Mouse (Mus musculus) liver, embryonic 15.5 days (tissue): ENCODE results near the gene Nfasc. TPM values are rescaled to one million over a fixed set of nuclear protein-coding genes. Genes with fewer than 3 reads are reported as not detected.

ENCODE experiments used
- ATAC-seq: fragments of 200-750 bp; cut with Nextera tagmentation; 2 replicates; pipeline ENCODE4 v1.8.0; 2017; ENCODE audit warnings: moderate number of reproducible peaks, mild to moderate bottlenecking, moderate library complexity; ENCODE audit not compliant: insufficient read depth
- H3K27ac ChIP-seq: fragments of 300-500 bp; sonication (generic); replicated peaks from 2 replicates; pipeline ENCODE4 v1.5.1; 2015; ENCODE audit warnings: mild to moderate bottlenecking, inconsistent platforms
- H3K27me3 ChIP-seq: fragments of 300-500 bp; sonication (generic); 2 replicates; pipeline ENCODE4 v1.6.1; 2015; ENCODE audit warnings: mild to moderate bottlenecking, inconsistent platforms
- H3K36me3 ChIP-seq: fragments of 300-500 bp; sonication (generic); replicated peaks from 2 replicates; pipeline ENCODE4 v1.6.1; 2015; ENCODE audit warnings: moderate library complexity, mild to moderate bottlenecking, inconsistent platforms
- H3K4me1 ChIP-seq: fragments of 300-500 bp; sonication (generic); replicated peaks from 2 replicates; pipeline ENCODE4 v1.6.1; 2015; ENCODE audit warnings: inconsistent platforms
- H3K4me2 ChIP-seq: fragments of 300-500 bp; sonication (generic); 2 replicates; pipeline ENCODE4 v1.6.1; 2015; ENCODE audit warnings: moderate library complexity, mild to moderate bottlenecking, inconsistent platforms
- H3K4me3 ChIP-seq: fragments of 300-500 bp; sonication (generic); replicated peaks from 2 replicates; pipeline ENCODE4 v1.5.1; 2015; ENCODE audit warnings: mild to moderate bottlenecking, inconsistent platforms
- H3K9ac ChIP-seq: fragments of 300-500 bp; sonication (generic); 2 replicates; pipeline ENCODE4 v1.6.1; 2015; ENCODE audit warnings: moderate library complexity, mild to moderate bottlenecking, inconsistent platforms
- H3K9me3 ChIP-seq: fragments of 300-500 bp; sonication (generic); replicated peaks from 2 replicates; pipeline ENCODE4 v1.6.1; 2016; ENCODE audit warnings: inconsistent platforms
- WGBS: fragments of 180-500 bp; shearing (Covaris S2); methylation state at CpG from one replicate; pipeline ENCODE4 v1.1.7; 2015; ENCODE audit warnings: mixed read lengths; ENCODE audit not compliant: insufficient replicate concordance; 5-methylcytosine and 5-hydroxymethylcytosine counted together
- polyA plus RNA-seq: library from polyadenylated mRNA; unstranded; fragments of >200 nt; fragmentation: Nextera tagmentation; extraction: Ambion mirVana; gene quantifications from 2 replicates; pipeline ENCODE4 v1.2.1, GENCODE M21; 2015

The Nfasc gene
- polyA plus RNA-seq, 1 experiment from 2014 or later, result 0.12 TPM

DNA sequence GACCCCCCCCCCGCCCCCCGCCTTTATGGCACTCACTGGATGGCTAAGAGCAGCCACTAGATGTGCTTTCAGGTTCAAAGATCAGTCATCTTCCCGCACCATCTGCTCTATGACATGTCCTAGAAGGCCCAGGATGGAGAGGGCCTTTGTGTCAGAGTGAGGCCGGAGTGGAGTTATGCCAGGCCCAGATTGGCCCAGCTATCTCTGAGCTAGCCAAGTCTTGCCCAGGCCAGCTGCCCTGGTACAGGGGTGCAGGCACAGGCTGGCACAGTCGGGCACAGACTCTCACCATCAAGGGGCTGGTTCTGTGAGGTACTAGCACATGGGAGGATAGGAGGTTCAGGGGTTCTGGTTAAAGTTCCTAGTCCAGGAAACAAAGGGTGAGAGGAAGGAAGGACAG lies 203.9 kb downstream of the Nfasc start:
- H3K9ac ChIP-seq, result no peak overlapping the region
- H3K27ac ChIP-seq, result no peak overlapping the region
- 60% methylated on average over 5 of the region's 5 CpGs for WGBS

DNA sequence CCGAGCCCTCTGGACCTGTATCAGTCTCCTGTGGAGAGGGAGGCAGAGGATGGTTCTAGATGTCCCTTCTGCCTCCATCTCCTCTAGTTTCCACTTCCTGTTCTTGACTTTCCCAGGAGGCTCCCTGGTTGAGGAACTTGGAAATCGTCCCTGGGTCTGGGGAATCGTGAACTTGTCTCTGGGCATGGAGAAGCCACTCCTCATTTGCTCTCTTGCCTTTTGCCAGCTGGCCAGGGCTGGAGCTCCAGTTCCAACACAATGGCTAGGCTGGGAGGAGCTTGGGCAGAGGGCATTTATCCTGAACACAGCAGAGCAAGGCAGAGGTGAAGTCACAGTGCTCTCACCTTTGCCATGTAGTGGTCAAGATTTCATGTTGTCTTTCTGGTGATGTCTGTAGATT lies 205.2 kb downstream of the Nfasc start:
- no peak overlapping the region for H3K9ac ChIP-seq
- H3K4me3 ChIP-seq, result no peak overlapping the region
- peaks cover 70% of the 10 kb centered on the region for H3K27me3 ChIP-seq
- no peak for ATAC-seq
- WGBS, result 62% methylated on average over 3 of the region's 3 CpGs
- H3K9me3 ChIP-seq, result no peaks in the 10 kb centered on the region
- H3K27ac ChIP-seq, result no peak overlapping the region
- no peaks in the 10 kb centered on the region for H3K4me1 ChIP-seq
- H3K36me3 ChIP-seq, result no peaks in the 10 kb centered on the region
- H3K4me2 ChIP-seq, result no peak overlapping the region

More for the DNA sequence above, 203.9 kb downstream of the Nfasc start:
- no peak overlapping the region for H3K4me3 ChIP-seq
- H3K36me3 ChIP-seq, result no peaks in the 10 kb centered on the region
- no peaks in the 10 kb centered on the region for H3K9me3 ChIP-seq
- no peak overlapping the region for H3K4me2 ChIP-seq
- no peaks in the 10 kb centered on the region for H3K4me1 ChIP-seq
- ATAC-seq, result no peak
- H3K27me3 ChIP-seq, result peaks cover 73% of the 10 kb centered on the region

DNA sequence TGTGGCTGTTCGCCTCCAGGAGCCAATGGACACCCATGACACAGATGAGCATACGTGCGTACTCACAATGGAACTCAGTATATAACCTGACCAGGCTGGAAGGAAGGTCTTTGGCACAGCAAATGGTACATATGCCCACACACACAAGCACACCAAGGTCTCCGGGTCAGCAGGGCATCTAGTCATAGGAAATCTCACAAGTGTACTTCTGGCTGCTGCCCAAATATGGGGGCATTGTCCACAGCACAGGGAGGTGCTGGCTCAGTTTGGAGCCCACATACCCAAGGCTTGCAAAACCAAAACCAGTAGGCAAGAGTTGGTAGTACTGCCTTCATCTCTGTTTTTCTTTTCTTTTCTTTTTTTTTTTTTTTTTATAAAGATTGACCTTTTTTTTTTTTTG lies 206.1 kb downstream of the Nfasc start:
- Histone ChIP-seq H3K27me3 (peaks cover 61% of the 10 kb centered on the region), H3K9ac (no peak overlapping the region), H3K4me2 (no peak overlapping the region), H3K9me3 (no peaks in the 10 kb centered on the region), H3K4me1 (no peaks in the 10 kb centered on the region), H3K4me3 (no peak overlapping the region), H3K36me3 (no peaks in the 10 kb centered on the region), H3K27ac (no peak overlapping the region)
- 76% methylated on average over 4 of the region's 4 CpGs for WGBS
- no peak for ATAC-seq

DNA sequence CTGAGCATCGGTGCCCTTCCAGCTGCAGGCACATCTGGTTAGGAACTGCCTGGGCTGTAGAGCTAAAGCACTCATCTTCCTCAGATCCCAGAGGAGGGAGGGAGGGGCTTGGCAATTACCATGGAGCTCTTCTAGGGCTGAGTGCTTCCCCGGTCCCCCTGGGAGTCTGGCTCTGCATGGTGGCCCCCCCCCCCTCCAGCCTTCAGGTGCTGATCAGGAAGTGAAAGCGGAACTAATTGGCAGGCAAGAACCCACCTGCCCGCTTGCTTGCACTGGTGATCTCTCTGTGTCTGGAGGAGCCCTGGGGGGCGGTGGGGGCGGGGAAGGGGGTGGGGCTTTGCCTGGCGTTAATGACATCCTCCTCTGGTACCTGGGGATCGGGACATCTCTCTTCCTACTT lies 207.8 kb downstream of the Nfasc start:
- Histone ChIP-seq H3K27me3 (peaks cover 44% of the 10 kb centered on the region), H3K27ac (no peak overlapping the region), H3K4me2 (no peak overlapping the region), H3K4me1 (no peaks in the 10 kb centered on the region), H3K4me3 (no peak overlapping the region), H3K36me3 (no peaks in the 10 kb centered on the region), H3K9ac (no peak overlapping the region), H3K9me3 (no peaks in the 10 kb centered on the region)
- ATAC-seq, result no peak
- 4% methylated on average over 8 of the region's 8 CpGs for WGBS

DNA sequence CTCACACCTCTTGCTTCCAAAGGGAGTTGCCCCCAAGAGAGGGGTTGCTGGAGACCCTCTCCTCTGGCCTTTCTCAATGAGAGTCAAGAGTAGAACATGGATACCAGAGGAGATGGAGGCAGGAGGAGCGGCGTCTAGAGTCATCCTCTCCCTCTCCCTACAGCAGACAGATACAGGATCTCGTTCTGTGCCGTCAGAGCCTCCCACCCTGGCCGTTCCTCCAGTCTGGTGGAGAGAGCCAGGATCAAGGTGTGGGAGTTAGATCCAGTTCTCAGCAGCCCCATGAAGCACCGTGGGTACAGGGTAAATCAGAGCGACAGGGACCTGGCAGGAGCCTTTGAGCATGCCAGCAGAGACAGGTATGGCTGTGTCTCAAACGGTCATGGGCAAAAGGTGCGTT lies 209.1 kb downstream of the Nfasc start:
- Histone ChIP-seq H3K4me3 (no peak overlapping the region), H3K9me3 (no peaks in the 10 kb centered on the region), H3K36me3 (no peaks in the 10 kb centered on the region), H3K27me3 (peaks cover 33% of the 10 kb centered on the region), H3K4me2 (no peak overlapping the region), H3K27ac (no peak overlapping the region), H3K9ac (no peak overlapping the region), H3K4me1 (no peaks in the 10 kb centered on the region)
- no peak for ATAC-seq
- WGBS, result 45% methylated on average over 9 of the region's 9 CpGs

DNA sequence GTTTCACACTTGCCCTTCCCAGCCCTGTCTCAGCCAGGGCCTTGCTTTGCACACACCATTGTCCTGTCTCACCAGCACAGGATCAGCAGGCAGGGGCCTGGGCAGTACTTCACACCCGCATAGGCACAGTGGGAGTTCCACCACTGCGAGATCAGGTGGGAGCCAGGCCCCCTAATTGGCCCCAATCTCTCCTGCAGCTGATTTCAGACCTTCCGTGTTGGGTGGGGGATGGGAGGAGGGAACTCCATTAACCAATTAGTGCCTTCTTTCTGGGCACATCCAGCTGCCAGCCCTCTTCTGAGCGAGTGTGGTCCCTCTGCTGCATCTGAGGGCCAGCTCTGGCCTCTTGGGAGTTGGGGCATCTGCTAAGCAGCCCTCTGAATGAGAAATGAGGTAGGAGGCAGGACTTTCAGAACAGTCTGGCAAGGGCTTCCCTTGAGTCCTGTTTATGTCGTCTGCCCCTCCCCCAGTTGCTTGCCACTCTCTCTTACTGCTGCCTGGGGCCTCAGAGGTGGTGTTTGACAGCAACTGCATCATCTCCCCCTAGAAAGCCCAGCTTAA lies 210.9 kb downstream of the Nfasc start:
- Histone ChIP-seq H3K27ac (no peak overlapping the region), H3K4me3 (no peak overlapping the region), H3K9ac (no peak overlapping the region), H3K9me3 (no peaks in the 10 kb centered on the region), H3K36me3 (no peaks in the 10 kb centered on the region), H3K27me3 (peaks cover 34% of the 10 kb centered on the region), H3K4me1 (no peaks in the 10 kb centered on the region), H3K4me2 (no peak overlapping the region)
- no peak for ATAC-seq
- 8% methylated on average over 5 of the region's 5 CpGs for WGBS

DNA sequence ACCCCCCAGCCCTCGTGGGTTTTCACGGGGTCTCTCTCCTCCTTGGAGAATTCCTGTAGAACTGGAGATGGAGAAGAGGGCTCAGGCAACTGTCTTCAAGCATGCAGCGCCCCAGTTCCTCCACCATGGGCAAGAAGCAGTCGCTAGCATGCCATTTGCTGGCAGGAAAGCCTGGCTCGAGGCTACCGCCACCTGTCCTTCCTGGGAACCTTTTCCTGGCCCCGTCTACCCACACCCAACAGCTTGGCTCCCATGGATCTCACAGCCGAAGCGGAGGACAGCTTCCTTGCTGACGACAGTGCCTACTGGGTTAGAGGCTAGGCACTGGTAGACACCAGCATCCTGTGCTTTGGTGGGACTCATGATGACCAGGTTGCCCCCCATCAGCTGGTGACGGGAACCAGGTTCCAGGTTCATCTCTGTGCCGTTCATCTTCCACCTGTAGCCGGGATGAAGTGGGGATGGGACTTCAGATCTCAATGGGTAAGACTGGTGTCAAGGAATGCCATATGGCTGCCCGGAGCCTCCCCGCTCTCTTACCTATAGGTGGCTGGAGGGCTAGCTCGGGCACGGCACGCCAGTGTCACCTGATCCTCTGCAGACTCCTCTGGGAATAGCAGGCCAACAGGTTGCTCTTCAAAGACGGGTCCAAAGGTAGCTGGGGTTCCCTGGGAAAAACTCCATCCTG lies 212.8 kb downstream of the Nfasc start:
- ATAC-seq, result no peak
- 64% methylated on average over 19 of the region's 19 CpGs for WGBS
- H3K27me3 ChIP-seq, result peaks cover 31% of the 10 kb centered on the region
- no peak overlapping the region for H3K4me2 ChIP-seq
- H3K4me1 ChIP-seq, result no peaks in the 10 kb centered on the region
- no peaks in the 10 kb centered on the region for H3K9me3 ChIP-seq
- H3K27ac ChIP-seq, result no peak overlapping the region
- no peaks in the 10 kb centered on the region for H3K36me3 ChIP-seq
- no peak overlapping the region for H3K4me3 ChIP-seq
- H3K9ac ChIP-seq, result no peak overlapping the region

DNA sequence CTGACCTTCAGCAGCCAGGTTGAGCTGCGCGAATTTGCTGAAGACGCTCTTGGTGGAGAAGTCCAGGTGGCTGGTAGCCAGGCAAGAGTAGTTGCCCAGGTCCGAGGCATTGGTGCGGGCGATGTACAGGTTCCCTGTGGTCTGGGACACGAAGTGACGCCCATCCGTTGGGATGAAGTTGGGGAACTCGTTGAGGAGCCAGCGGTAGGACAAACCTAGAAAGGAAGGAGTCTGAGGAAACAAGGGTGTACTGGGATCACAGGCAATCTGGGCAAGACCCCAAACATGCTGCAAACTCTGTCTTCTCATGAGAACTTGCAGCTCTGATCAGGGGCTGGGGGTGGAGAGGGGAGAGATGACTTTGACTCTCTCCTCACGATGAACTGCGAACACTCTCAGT lies 213.5 kb downstream of the Nfasc start:
- Histone ChIP-seq H3K27me3 (peaks cover 24% of the 10 kb centered on the region), H3K9me3 (no peaks in the 10 kb centered on the region), H3K4me1 (no peaks in the 10 kb centered on the region), H3K4me2 (no peak overlapping the region), H3K36me3 (no peaks in the 10 kb centered on the region), H3K4me3 (no peak overlapping the region), H3K27ac (no peak overlapping the region), H3K9ac (no peak overlapping the region)
- 72% methylated on average over 13 of the region's 13 CpGs for WGBS
- no peak for ATAC-seq

DNA sequence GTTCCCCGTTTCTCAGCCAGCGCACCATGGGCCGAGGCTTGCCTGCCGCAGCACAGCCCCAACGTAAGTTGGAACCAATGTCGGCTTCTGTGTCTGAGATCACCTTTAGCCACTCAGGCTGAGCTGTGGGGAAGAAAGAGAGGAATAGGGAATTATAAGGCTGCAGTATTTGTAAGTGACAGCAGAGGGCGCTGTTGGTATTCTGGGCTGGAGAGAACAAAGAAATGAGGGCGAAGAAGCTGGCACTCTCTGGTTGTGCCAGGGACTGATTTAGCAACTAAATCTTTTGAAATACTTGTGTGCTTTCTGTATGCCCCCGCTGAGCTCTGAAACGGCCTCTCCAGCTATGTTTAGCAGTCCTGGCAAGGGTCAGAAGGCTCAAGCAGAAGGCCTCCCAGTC lies 215.8 kb downstream of the Nfasc start:
- 6% methylated on average over 10 of the region's 10 CpGs for WGBS
- Histone ChIP-seq H3K4me3 (no peak overlapping the region), H3K9me3 (no peaks in the 10 kb centered on the region), H3K36me3 (no peaks in the 10 kb centered on the region), H3K4me2 (no peak overlapping the region), H3K27ac (no peak overlapping the region), H3K27me3 (peaks cover 10% of the 10 kb centered on the region), H3K9ac (no peak overlapping the region), H3K4me1 (no peaks in the 10 kb centered on the region)
- no peak for ATAC-seq

DNA sequence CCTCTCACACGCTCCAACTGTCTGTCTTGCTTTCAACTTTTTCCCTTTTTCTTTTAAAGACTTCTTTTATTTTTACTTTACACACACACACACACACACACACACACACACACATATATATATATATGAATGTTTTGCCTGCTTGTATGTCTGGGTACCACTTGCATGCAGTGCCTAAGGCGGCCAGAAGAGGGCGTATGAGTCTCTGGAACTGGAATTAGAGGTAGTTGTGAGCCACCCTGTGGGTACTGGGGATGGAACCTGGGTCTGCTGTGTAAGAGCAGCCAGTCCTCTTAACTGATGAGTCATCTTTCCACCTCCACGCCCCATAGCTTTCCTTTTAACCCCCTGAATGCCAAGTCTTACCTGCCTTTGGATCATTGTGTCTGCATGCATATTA lies 217.7 kb downstream of the Nfasc start:
- no peaks in the 10 kb centered on the region for H3K9me3 ChIP-seq
- no peaks in the 10 kb centered on the region for H3K36me3 ChIP-seq
- no peak overlapping the region for H3K27ac ChIP-seq
- 11% methylated on average over 4 of the region's 4 CpGs for WGBS
- no peak for ATAC-seq
- H3K27me3 ChIP-seq, result peaks cover 10% of the 10 kb centered on the region
- H3K9ac ChIP-seq, result no peak overlapping the region
- peaks cover 7% of the 10 kb centered on the region for H3K4me1 ChIP-seq
- no peak overlapping the region for H3K4me3 ChIP-seq
- H3K4me2 ChIP-seq, result no peak overlapping the region

DNA sequence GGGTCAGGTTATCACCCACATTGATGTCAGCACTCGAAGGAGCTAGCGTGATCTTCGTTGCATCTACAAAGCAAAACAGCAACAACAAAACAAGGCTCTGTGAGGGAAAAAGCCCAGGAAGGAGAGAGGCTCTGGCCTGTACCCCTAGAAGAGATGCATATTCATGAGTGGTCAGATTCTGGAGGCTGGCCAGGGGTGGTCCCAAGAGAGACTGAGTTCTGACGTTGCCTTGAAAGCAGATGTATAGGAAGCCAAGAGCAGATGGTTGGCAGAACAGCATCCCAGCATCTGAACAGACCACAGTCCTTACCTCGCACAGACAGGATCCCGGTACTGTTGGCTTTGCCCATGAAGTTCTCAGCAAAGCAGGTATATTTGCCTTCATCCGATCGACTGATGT lies 218.5 kb downstream of the Nfasc start:
- 67% methylated on average over 8 of the region's 8 CpGs for WGBS

DNA sequence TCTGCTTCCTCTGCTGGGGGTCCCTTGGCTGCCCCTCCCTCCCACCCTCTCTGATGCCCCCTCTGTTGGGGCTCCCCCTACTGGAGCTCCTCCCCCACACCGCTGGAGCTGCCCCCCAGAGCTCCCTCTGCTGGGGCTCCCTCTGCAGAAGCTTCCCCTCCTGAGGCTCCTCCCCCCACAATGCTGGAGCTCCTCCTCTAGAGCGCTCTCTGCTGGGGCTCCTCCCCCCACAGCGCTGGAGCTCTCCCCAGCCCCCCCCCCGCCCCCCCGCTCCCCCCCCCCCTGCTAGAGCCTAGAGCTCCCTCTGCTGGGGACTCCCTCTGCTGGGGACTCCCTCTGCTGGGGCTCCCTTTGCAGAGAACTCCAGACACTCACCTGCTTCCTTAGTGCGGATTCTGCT lies 220.8 kb downstream of the Nfasc start:
- Histone ChIP-seq H3K36me3 (no peaks in the 10 kb centered on the region), H3K4me3 (no peak overlapping the region), H3K9ac (no peak overlapping the region), H3K4me2 (no peak overlapping the region), H3K27me3 (peaks cover 12% of the 10 kb centered on the region), H3K9me3 (no peaks in the 10 kb centered on the region), H3K4me1 (peaks cover 7% of the 10 kb centered on the region), H3K27ac (no peak overlapping the region)
- ATAC-seq, result peak; percentile 43; the same call in 1 of the 2 replicates
- 11% methylated on average over 6 of the region's 6 CpGs for WGBS

More for the DNA sequence above, 218.5 kb downstream of the Nfasc start:
- ATAC-seq, result no peak
- Histone ChIP-seq H3K4me2 (no peak overlapping the region), H3K27me3 (peaks cover 10% of the 10 kb centered on the region), H3K4me3 (no peak overlapping the region), H3K27ac (no peak overlapping the region), H3K36me3 (no peaks in the 10 kb centered on the region), H3K9me3 (no peaks in the 10 kb centered on the region), H3K4me1 (peaks cover 7% of the 10 kb centered on the region), H3K9ac (no peak overlapping the region)
